Mouse (Mus musculus) frontal cortex, adult (tissue): ENCODE measurements at regions not wholly inside any gene's neighbourhood (a gene's known extent, or its start where the extent isn't known, plus 50 kb on each side); places are given as distances from the start of the nearest gene placed in this dataset.

Experiments
- ATAC-seq: cut with Nextera tagmentation; 2 replicates; pipeline ENCODE4 v1.9.2; 2017; ENCODE audit warnings: mild to moderate bottlenecking, moderate library complexity, mixed read lengths; ENCODE audit not compliant: low TSS enrichment

- peak; percentile 89 for ATAC-seq
Observed at GRCm38 (mm10) chr14:46292398-46292797, 86.8 kb upstream of the Gm15217 start.

GRCm38 (mm10) chr14:46296275-46296674 is 82.9 kb upstream of the Gm15217 start:
- no peak for ATAC-seq

GRCm38 (mm10) chr14:46300546-46300945 is 78.7 kb upstream of the Gm15217 start:
- ATAC-seq = no peak

GRCm38 (mm10) chr14:46302601-46303000 is 76.6 kb upstream of the Gm15217 start:
- ATAC-seq = no peak

GRCm38 (mm10) chr14:46305267-46305666 is 73.9 kb upstream of the Gm15217 start:
- ATAC-seq = peak; percentile 62; the same call in 1 of the 2 replicates

- no peak for ATAC-seq
Observed at GRCm38 (mm10) chr14:46313064-46313463, 66.2 kb upstream of the Gm15217 start.

- ATAC-seq = no peak
Observed at GRCm38 (mm10) chr14:46316521-46316920, 62.7 kb upstream of the Gm15217 start.

- ATAC-seq = no peak
Observed at GRCm38 (mm10) chr14:46317406-46318045, 61.7 kb upstream of the Gm15217 start.

GRCm38 (mm10) chr14:46328064-46328463 is 51.1 kb upstream of the Gm15217 start:
- ATAC-seq = no peak
